Mouse (Mus musculus) forebrain, embryonic 12.5 days (tissue): Measurements from ENCODE around the gene Usp17lc. TPM values are rescaled to one million over a fixed set of nuclear protein-coding genes. Genes with fewer than 3 reads are reported as not detected.
"Not testable (repeated sequence)": the region's sequence is repeated elsewhere in the genome, so short reads cannot be mapped to it uniquely, and the experiment has no call there.

Experiments
- ATAC-seq: fragments of 200-750 bp; cut with Nextera tagmentation; 2 replicates; pipeline ENCODE4 v1.8.0; 2017; ENCODE audit warnings: moderate TSS enrichment; ENCODE audit not compliant: low FRiP score
- H3K27ac ChIP-seq: fragments of 300-500 bp; sonication (generic); 2 replicates; pipeline ENCODE4 v1.5.1; 2016; ENCODE audit warnings: mild to moderate bottlenecking
- H3K27me3 ChIP-seq: fragments of 300-500 bp; sonication (generic); 2 replicates; pipeline ENCODE4 v1.6.1; 2016; ENCODE audit warnings: mild to moderate bottlenecking
- H3K36me3 ChIP-seq: fragments of 300-500 bp; sonication (generic); replicated peaks from 2 replicates; pipeline ENCODE4 v1.6.1; 2016; ENCODE audit warnings: mild to moderate bottlenecking
- H3K4me1 ChIP-seq: fragments of 300-500 bp; sonication (generic); 2 replicates; pipeline ENCODE4 v1.6.1; 2016
- H3K4me2 ChIP-seq: fragments of 300-500 bp; sonication (generic); 2 replicates; pipeline ENCODE4 v1.6.1; 2016; ENCODE audit warnings: mild to moderate bottlenecking, moderate library complexity
- H3K4me3 ChIP-seq: fragments of 300-500 bp; sonication (generic); replicated peaks from 2 replicates; pipeline ENCODE4 v1.5.1; 2016; ENCODE audit warnings: mild to moderate bottlenecking
- H3K9ac ChIP-seq: fragments of 300-500 bp; sonication (generic); 2 replicates; pipeline ENCODE4 v1.6.1; 2016; ENCODE audit warnings: mild to moderate bottlenecking
- H3K9me3 ChIP-seq: fragments of 300-500 bp; sonication (generic); 2 replicates; pipeline ENCODE4 v1.6.1; 2016
- WGBS: fragments of 180-500 bp; shearing (Covaris S2); methylation state at CpG from one replicate; pipeline ENCODE4 v1.1.7; 2016; 5-methylcytosine and 5-hydroxymethylcytosine counted together
- microRNA-seq: library from miRNA; unstranded; fragments of <30 nt; microRNA quantifications from one replicate; pipeline ENCODE4, GENCODE M21; 2017
- polyA plus RNA-seq: library from polyadenylated mRNA; unstranded; fragments of >200 nt; fragmentation: Nextera tagmentation; extraction: Ambion mirVana; gene quantifications from 2 replicates; pipeline ENCODE4 v1.2.1, GENCODE M21; 2016

Gene Usp17lc
- not detected in 2 replicates for polyA plus RNA-seq

DNA sequence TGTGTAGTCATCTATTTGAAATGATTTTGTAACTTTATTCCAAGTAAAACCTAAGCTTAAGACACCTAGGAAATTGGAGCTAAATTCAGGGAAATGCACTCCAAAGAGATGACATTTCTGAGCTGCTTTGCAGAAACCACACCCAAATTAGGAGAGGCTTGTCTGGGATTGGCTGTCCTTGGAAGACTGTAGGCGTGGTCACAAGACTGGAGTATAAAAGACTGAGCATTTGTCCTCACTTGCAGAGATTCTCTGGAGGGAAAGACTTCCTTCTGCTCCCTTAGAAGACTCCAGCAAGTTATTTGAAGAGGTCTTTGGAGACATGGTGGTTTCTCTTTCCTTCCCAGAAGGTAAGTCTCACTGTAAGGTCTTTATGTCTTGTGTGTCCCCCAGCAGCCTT is at the start of gene Usp17lc:
Usp17lc (plus strand) TSS at position 301 of the 400 bp plus-strand sequence.
- H3K9ac ChIP-seq, H3K4me1 ChIP-seq, H3K36me3 ChIP-seq, H3K4me3 ChIP-seq, H3K27ac ChIP-seq, H3K9me3 ChIP-seq, H3K27me3 ChIP-seq, H3K4me2 ChIP-seq, ATAC-seq: not testable (repeated sequence)
- WGBS = 64% methylated on average over 1 of the region's 1 CpGs

DNA sequence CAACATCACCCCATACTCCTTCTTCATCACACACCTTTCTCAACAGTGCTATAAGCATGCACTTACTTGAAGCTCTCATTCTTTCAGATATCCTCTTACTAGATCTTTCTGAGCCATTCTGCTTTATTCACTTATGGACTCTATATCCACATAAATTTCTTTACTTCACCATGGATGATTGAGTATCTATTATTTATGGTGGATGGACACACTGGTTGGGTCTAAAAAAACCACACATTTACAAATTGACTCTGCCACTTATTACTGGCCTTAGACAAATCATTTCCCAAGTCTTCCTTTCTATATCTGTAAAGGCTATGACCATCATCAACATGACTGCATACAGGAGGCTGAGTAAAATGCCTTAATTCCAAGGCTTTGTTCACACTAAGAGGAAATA is 28.8 kb upstream of the Usp17lc start, which contains the start of gene Olfr603:
Olfr603 (minus strand) TSS at position 101 of the 400 bp plus-strand sequence.
- no peak for ATAC-seq
- Histone ChIP-seq H3K27me3 (no peaks in the 10 kb centered on the region), H3K4me2 (no peak within 1 kb of the TSS), H3K9me3 (no peaks in the 10 kb centered on the region), H3K4me3 (no peak within 1 kb of the TSS), H3K9ac (no peak within 1 kb of the TSS), H3K27ac (no peak within 1 kb of the TSS), H3K4me1 (no peaks in the 10 kb centered on the region), H3K36me3 (no peaks in the 10 kb centered on the region)

DNA sequence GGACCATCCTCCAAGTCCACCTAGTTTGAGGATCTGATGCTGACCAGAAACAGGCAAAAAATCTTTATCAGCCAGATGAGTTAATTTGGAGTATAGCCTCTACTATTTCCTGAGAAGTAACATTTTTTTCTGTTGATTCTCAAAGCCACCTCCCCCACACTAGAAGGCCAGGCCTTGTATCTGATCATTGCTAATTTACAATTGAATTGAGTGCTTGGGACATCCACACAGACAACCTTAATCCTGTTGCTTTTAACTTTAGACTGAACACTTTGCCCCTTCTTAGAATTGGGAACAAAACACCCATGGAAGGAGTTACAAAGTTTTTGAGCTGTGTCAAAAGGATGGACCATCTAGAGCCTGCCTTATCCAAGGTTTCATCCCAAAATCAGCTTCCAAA is 17.1 kb upstream of the Usp17lc start:
- Histone ChIP-seq H3K4me1 (no peaks in the 10 kb centered on the region), H3K27me3 (no peaks in the 10 kb centered on the region), H3K9me3 (no peaks in the 10 kb centered on the region), H3K27ac (no peak overlapping the region), H3K4me2 (no peak overlapping the region), H3K9ac (no peak overlapping the region), H3K4me3 (no peak overlapping the region), H3K36me3 (no peaks in the 10 kb centered on the region)
- no peak for ATAC-seq

DNA sequence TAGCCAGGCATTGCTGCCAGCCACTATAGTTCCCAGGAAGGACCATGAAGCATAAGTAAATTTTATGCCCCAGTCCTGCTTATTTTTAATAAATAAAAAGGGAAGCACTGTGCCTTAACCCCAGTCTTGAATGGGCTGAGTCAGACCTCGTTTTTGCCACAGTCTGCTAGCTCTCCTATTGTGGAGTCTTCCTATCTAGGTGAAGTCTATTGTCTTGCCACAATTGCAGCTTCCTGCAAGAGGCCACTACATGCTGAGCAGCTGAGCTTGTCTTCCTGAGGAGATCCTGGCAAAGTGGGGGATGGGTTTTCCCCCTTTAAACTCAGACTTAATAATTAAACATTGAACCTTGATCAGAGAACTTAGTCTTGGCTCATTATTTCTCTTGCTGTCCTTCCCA is 15.9 kb upstream of the Usp17lc start:
- Histone ChIP-seq H3K4me1 (no peaks in the 10 kb centered on the region), H3K27me3 (no peaks in the 10 kb centered on the region), H3K27ac (no peak overlapping the region), H3K4me3 (no peak overlapping the region), H3K9me3 (no peaks in the 10 kb centered on the region), H3K4me2 (no peak overlapping the region), H3K9ac (no peak overlapping the region), H3K36me3 (no peaks in the 10 kb centered on the region)
- 3% methylated on average over 1 of the region's 1 CpGs for WGBS
- no peak for ATAC-seq

DNA sequence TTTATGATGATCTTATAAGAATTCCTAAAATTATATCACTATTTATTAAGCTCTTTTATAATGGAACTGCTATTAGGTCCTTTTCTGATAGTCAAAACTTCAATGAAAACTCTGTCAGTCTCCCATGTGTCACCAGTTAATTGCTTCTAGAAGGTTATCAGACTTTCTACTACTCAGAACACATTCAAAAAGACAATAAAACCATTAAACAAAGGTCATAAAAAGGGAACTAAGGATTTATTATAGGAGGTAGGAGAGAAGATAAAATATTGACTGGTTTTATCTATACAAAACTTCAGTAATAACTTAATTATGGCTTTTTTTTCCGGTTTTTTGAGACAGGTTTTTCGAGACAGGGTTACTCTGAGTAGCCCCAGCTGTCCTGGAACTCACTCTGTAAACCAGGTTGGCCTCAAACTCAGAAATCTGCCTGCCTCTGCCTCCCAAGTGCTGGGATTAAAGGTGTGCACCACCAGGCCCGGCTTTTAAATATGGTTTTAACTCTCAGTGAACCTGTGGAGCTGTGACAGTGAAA is 8.3 kb upstream of the Usp17lc start:
- not testable (repeated sequence) for ATAC-seq, H3K4me2 ChIP-seq, H3K9ac ChIP-seq, H3K4me3 ChIP-seq, H3K9me3 ChIP-seq, H3K4me1 ChIP-seq, H3K27me3 ChIP-seq, H3K27ac ChIP-seq, H3K36me3 ChIP-seq
- 76% methylated on average over 3 of the region's 3 CpGs for WGBS

DNA sequence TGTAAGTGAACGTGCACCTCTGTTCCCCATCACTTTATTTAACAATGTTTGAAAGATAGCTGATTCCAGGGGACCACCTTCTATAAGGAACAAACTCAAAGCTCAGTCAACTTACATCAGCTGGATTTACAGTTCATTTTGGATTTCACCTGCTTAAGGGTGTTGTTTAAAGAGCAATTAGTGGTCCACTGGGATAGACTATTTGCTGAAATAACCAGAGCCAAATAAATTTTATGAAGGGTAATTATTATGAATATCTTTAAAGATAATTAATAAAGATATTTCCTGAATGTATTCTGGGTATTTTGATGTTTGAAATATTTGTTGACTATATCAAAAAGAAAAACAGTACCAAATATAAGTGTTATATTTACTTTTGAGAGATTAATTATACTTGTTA is 30.5 kb downstream of the Usp17lc start, which contains the start of gene Olfr605:
Olfr605 (minus strand) TSS at position 101 of the 400 bp plus-strand sequence.
- no peak within 1 kb of the TSS for H3K4me3 ChIP-seq
- WGBS = 80% methylated on average over 1 of the region's 1 CpGs
- no peaks in the 10 kb centered on the region for H3K9me3 ChIP-seq
- no peak within 1 kb of the TSS for H3K9ac ChIP-seq
- no peak within 1 kb of the TSS for H3K27ac ChIP-seq
- H3K27me3 ChIP-seq = no peaks in the 10 kb centered on the region
- no peak within 1 kb of the TSS for H3K4me2 ChIP-seq
- ATAC-seq = no peak
- no peaks in the 10 kb centered on the region for H3K4me1 ChIP-seq
- no peaks in the 10 kb centered on the region for H3K36me3 ChIP-seq

DNA sequence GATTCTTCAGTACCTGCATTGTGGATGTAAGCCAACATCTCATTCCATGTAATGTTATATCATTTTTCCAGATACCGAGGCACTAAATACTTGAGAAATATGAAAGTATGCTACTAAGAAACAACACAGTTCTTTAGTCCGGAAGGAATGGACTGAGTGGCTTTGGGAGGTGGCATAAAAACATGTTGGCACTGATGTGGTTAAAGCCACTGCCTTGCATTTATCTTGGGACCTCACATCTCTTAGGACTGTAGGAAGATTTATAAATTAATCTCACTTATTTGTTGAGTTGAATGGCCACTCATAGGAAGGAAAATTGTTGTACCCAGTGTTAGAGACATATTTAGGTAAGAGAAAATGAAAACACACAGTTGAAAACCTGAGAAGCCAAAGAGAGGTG is 33.9 kb downstream of the Usp17lc start, which contains the start of gene Olfr606:
Olfr606 (plus strand) TSS at position 301 of the 400 bp plus-strand sequence.
- no peak within 1 kb of the TSS for H3K4me2 ChIP-seq
- no peaks in the 10 kb centered on the region for H3K27me3 ChIP-seq
- no peaks in the 10 kb centered on the region for H3K36me3 ChIP-seq
- WGBS = 90% methylated on average over 2 of the region's 2 CpGs
- H3K9ac ChIP-seq = no peak within 1 kb of the TSS
- no peak for ATAC-seq
- no peaks in the 10 kb centered on the region for H3K9me3 ChIP-seq
- H3K27ac ChIP-seq = no peak within 1 kb of the TSS
- H3K4me1 ChIP-seq = no peaks in the 10 kb centered on the region
- no peak within 1 kb of the TSS for H3K4me3 ChIP-seq

DNA sequence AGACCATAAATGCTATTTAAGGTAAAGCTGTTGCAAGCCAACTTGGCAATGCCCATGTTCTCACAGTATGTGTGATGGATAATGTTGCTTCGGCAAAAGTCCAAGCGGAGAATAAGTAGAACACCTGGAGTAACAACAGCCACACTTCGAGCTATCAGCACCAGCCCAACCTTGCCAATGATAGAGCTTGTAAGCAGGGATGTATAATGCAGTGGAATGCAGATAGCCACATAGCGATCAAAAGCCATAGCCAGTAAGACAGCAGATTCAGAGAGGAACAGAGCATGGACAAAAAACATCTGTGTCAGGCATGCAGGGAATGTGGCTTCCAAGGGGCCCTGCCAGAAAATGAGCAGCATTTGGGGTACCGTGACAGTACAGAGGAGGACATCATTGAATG is 45.7 kb downstream of the Usp17lc start:
- no peaks in the 10 kb centered on the region for H3K36me3 ChIP-seq
- no peak overlapping the region for H3K9ac ChIP-seq
- 92% methylated on average over 5 of the region's 5 CpGs for WGBS
- H3K4me3 ChIP-seq = no peak overlapping the region
- H3K27me3 ChIP-seq = no peaks in the 10 kb centered on the region
- ATAC-seq = no peak
- no peaks in the 10 kb centered on the region for H3K4me1 ChIP-seq
- no peak overlapping the region for H3K27ac ChIP-seq
- no peak overlapping the region for H3K4me2 ChIP-seq
- no peaks in the 10 kb centered on the region for H3K9me3 ChIP-seq

Small RNA genes lying within 50 kb of the gene (microRNA-seq; reads per million reads assigned to microRNA genes)
- gene Gm25774 = not detected

Other genes starting within 250 kb of the Usp17lc start
- not detected in 2 replicates for gene Olfr591, start 236.7 kb upstream of the Usp17lc start, polyA plus RNA-seq
- not detected in 2 replicates for gene Olfr592, start 230.3 kb upstream of the Usp17lc start, polyA plus RNA-seq
- not detected in 2 replicates for gene Olfr593, start 203.2 kb upstream of the Usp17lc start, polyA plus RNA-seq
- not detected in 2 replicates for gene Olfr594, start 198.1 kb upstream of the Usp17lc start, polyA plus RNA-seq
- not detected in 2 replicates for gene Usp17ld, start 162.6 kb upstream of the Usp17lc start, polyA plus RNA-seq
- gene Olfr596, start 109.4 kb upstream of the Usp17lc start, polyA plus RNA-seq = not detected in 2 replicates
- gene Olfr597, start 98.8 kb upstream of the Usp17lc start, polyA plus RNA-seq = 0.20 TPM in 1 of 2 replicates, not detected in the other
- not detected in 2 replicates for gene Olfr598, start 91.5 kb upstream of the Usp17lc start, polyA plus RNA-seq
- not detected in 2 replicates for gene Olfr599, start 79.2 kb upstream of the Usp17lc start, polyA plus RNA-seq
- not detected in 2 replicates for gene Olfr600, start 65.4 kb upstream of the Usp17lc start, polyA plus RNA-seq
- gene Olfr601, start 52.4 kb upstream of the Usp17lc start, polyA plus RNA-seq = not detected in 2 replicates
- gene Olfr603, start 28.9 kb upstream of the Usp17lc start, polyA plus RNA-seq = not detected in 2 replicates
- not detected in 2 replicates for gene Olfr605, start 30.4 kb downstream of the Usp17lc start, polyA plus RNA-seq
- not detected in 2 replicates for gene Olfr606, start 34.0 kb downstream of the Usp17lc start, polyA plus RNA-seq
- not detected in 2 replicates for gene Olfr607, start 49.1 kb downstream of the Usp17lc start, polyA plus RNA-seq
- gene Olfr608, start 54.8 kb downstream of the Usp17lc start, polyA plus RNA-seq = not detected in 2 replicates
- not detected in 2 replicates for gene Olfr609, start 83.0 kb downstream of the Usp17lc start, polyA plus RNA-seq
- gene Olfr610, start 97.0 kb downstream of the Usp17lc start, polyA plus RNA-seq = not detected in 2 replicates
- gene Olfr611, start 105.8 kb downstream of the Usp17lc start, polyA plus RNA-seq = not detected in 2 replicates
- not detected in 2 replicates for gene Olfr612, start 127.6 kb downstream of the Usp17lc start, polyA plus RNA-seq
- not detected in 2 replicates for gene Olfr613, start 133.0 kb downstream of the Usp17lc start, polyA plus RNA-seq
- gene Olfr615, start 141.0 kb downstream of the Usp17lc start, polyA plus RNA-seq = not detected in 2 replicates
- gene Olfr616, start 154.1 kb downstream of the Usp17lc start, polyA plus RNA-seq = not detected in 2 replicates
- not detected in 2 replicates for gene Olfr617, start 158.0 kb downstream of the Usp17lc start, polyA plus RNA-seq
- not detected in 2 replicates for gene Olfr618, start 175.0 kb downstream of the Usp17lc start, polyA plus RNA-seq
- gene Olfr619, start 185.5 kb downstream of the Usp17lc start, polyA plus RNA-seq = not detected in 2 replicates
- gene Olfr620, start 197.5 kb downstream of the Usp17lc start, polyA plus RNA-seq = not detected in 2 replicates
- gene Olfr622, start 227.6 kb downstream of the Usp17lc start, polyA plus RNA-seq = not detected in 2 replicates
- gene Olfr623, start 248.6 kb downstream of the Usp17lc start, polyA plus RNA-seq = not detected in 2 replicates